Mouse (Mus musculus): ENCODE data around the gene Ccl28. TPM values are rescaled to one million over a fixed set of nuclear protein-coding genes. Genes with fewer than 3 reads are reported as not detected.
A peak's percentile ranks its signal among the peaks of the same experiment; 100 is the strongest.
"Not testable (repeated sequence)": the region's sequence is repeated elsewhere in the genome, so short reads cannot be mapped to it uniquely, and the experiment has no call there.

The Ccl28 gene
- polyA plus RNA-seq, 1 experiment from 2014 or later = not detected

- WGBS (ENCODE audit: insufficient replicate concordance) = 76% methylated on average over 6 of the region's 6 CpGs
- Histone ChIP-seq H3K4me3 (ENCODE audit: low read depth, low read length) (no peak overlapping the region), H3K36me3 (ENCODE audit: control insufficient read depth, insufficient read depth, low read length) (no peaks in the 10 kb centered on the region), H3K4me2 (no peak overlapping the region), H3K27ac (ENCODE audit: low read depth, low read length) (no peak overlapping the region), H3K4me1 (ENCODE audit: control insufficient read depth, insufficient read depth, low read length) (no peaks in the 10 kb centered on the region), H3K9me3 (replicated peaks; ENCODE audit: control insufficient read depth, low read length) (no peaks in the 10 kb centered on the region), H3K9ac (ENCODE audit: low read depth, low read length) (no peak overlapping the region), H3K27me3 (ENCODE audit: control insufficient read depth, insufficient read depth, low read length) (no peaks in the 10 kb centered on the region)
- ATAC-seq (replicated peaks; ENCODE audit: insufficient number of reproducible peaks, low FRiP score, low TSS enrichment) = no peak
These were observed 33.3 kb downstream of the Ccl28 start for GRCm38 (mm10) chr13:119656846-119657416.

DNA sequence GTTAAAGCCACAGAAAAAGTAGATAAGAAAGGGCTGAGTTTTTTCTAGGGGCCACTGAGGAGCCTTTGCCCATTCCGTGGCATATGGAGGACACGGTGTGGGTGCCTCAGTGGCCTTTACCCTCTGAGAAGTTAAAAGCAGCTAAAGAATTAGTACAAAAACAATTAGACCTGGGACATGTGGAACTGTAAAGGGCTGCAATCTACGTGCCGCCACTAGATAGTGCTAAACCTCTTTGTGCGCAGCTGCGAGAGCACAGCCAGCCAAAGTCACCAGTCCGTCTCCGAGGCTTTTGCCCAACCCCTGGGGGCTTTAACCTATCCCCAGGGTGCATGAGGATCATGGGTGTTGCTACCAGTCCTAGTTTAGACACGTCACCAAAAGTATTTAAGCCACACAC, 37.8 kb downstream of the Ccl28 start:
- H3K4me1 ChIP-seq (ENCODE audit: control insufficient read depth, insufficient read depth, low read length); H3K27ac ChIP-seq (ENCODE audit: low read depth, low read length); H3K4me3 ChIP-seq (ENCODE audit: low read depth, low read length); H3K36me3 ChIP-seq (ENCODE audit: control insufficient read depth, insufficient read depth, low read length); H3K4me2 ChIP-seq; H3K9ac ChIP-seq (ENCODE audit: low read depth, low read length); ATAC-seq (replicated peaks; ENCODE audit: insufficient number of reproducible peaks, low FRiP score, low TSS enrichment); H3K9me3 ChIP-seq (replicated peaks; ENCODE audit: control insufficient read depth, low read length); H3K27me3 ChIP-seq (ENCODE audit: control insufficient read depth, insufficient read depth, low read length): not testable (repeated sequence)
- 76% methylated on average over 4 of the region's 9 CpGs for WGBS (ENCODE audit: insufficient replicate concordance)

DNA sequence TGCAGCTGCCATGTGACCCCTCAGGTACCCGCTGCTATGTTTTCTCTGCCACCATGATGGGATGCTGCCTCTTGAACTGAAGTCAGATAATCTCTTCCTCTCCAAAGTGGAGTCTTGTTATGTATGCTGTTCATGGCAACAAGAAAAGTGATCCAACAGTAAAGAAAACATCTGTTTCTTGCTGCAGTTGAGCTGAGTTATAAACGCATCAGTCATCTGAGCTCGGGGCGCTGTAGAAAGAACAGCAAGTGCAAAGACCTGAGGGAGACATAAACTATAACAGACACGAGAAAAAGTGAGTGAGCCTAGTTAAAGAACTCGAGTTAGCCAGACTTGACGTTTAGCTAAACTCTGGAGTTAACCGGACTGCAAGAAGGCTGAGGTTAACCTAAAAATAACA, 55.2 kb downstream of the Ccl28 start:
- Histone ChIP-seq H3K4me1 (ENCODE audit: control insufficient read depth, insufficient read depth, low read length) (no peaks in the 10 kb centered on the region), H3K4me2 (no peak overlapping the region), H3K9me3 (replicated peaks; ENCODE audit: control insufficient read depth, low read length) (no peaks in the 10 kb centered on the region), H3K27me3 (ENCODE audit: control insufficient read depth, insufficient read depth, low read length) (no peaks in the 10 kb centered on the region), H3K4me3 (ENCODE audit: low read depth, low read length) (no peak overlapping the region), H3K27ac (ENCODE audit: low read depth, low read length) (no peak overlapping the region), H3K9ac (ENCODE audit: low read depth, low read length) (no peak overlapping the region), H3K36me3 (ENCODE audit: control insufficient read depth, insufficient read depth, low read length) (no peaks in the 10 kb centered on the region)
- no peak for ATAC-seq (replicated peaks; ENCODE audit: insufficient number of reproducible peaks, low FRiP score, low TSS enrichment)
- WGBS (ENCODE audit: insufficient replicate concordance) = 75% methylated on average over 8 of the region's 8 CpGs

- H3K4me2 ChIP-seq = no peak overlapping the region
These were observed 56.1 kb downstream of the Ccl28 start for GRCm38 (mm10) chr13:119679721-119680120.

GRCm38 (mm10) chr13:119681161-119681560, 57.5 kb downstream of the Ccl28 start:
- Histone ChIP-seq H3K27me3 (ENCODE audit: control insufficient read depth, insufficient read depth, low read length) (no peaks in the 10 kb centered on the region), H3K4me1 (ENCODE audit: control insufficient read depth, insufficient read depth, low read length) (no peaks in the 10 kb centered on the region), H3K4me3 (ENCODE audit: low read depth, low read length) (no peak overlapping the region), H3K4me2 (no peak overlapping the region), H3K36me3 (ENCODE audit: control insufficient read depth, insufficient read depth, low read length) (no peaks in the 10 kb centered on the region), H3K9ac (ENCODE audit: low read depth, low read length) (no peak overlapping the region), H3K27ac (ENCODE audit: low read depth, low read length) (no peak overlapping the region), H3K9me3 (replicated peaks; ENCODE audit: control insufficient read depth, low read length) (no peaks in the 10 kb centered on the region)
- no peak for ATAC-seq (replicated peaks; ENCODE audit: insufficient number of reproducible peaks, low FRiP score, low TSS enrichment)
- WGBS (ENCODE audit: insufficient replicate concordance) = 61% methylated on average over 3 of the region's 3 CpGs

More at GRCm38 (mm10) chr13:119679721-119680120, 56.1 kb downstream of the Ccl28 start:
- H3K27me3 ChIP-seq (ENCODE audit: control insufficient read depth, insufficient read depth, low read length) = no peaks in the 10 kb centered on the region
- no peaks in the 10 kb centered on the region for H3K36me3 ChIP-seq (ENCODE audit: control insufficient read depth, insufficient read depth, low read length)
- H3K27ac ChIP-seq (ENCODE audit: low read depth, low read length) = no peak overlapping the region
- H3K4me3 ChIP-seq (ENCODE audit: low read depth, low read length) = no peak overlapping the region
- no peaks in the 10 kb centered on the region for H3K4me1 ChIP-seq (ENCODE audit: control insufficient read depth, insufficient read depth, low read length)
- no peaks in the 10 kb centered on the region for H3K9me3 ChIP-seq (replicated peaks; ENCODE audit: control insufficient read depth, low read length)
- H3K9ac ChIP-seq (ENCODE audit: low read depth, low read length) = no peak overlapping the region
- 83% methylated on average over 2 of the region's 2 CpGs for WGBS (ENCODE audit: insufficient replicate concordance)
- no peak for ATAC-seq (replicated peaks; ENCODE audit: insufficient number of reproducible peaks, low FRiP score, low TSS enrichment)

GRCm38 (mm10) chr13:119684416-119685177, 61.0 kb downstream of the Ccl28 start:
- no peaks in the 10 kb centered on the region for H3K36me3 ChIP-seq (ENCODE audit: control insufficient read depth, insufficient read depth, low read length)
- 74% methylated on average over 11 of the region's 11 CpGs for WGBS (ENCODE audit: insufficient replicate concordance)
- H3K27ac ChIP-seq (ENCODE audit: low read depth, low read length) = no peak overlapping the region
- no peaks in the 10 kb centered on the region for H3K27me3 ChIP-seq (ENCODE audit: control insufficient read depth, insufficient read depth, low read length)
- H3K4me2 ChIP-seq = no peak overlapping the region
- H3K9ac ChIP-seq (ENCODE audit: low read depth, low read length) = no peak overlapping the region
- no peaks in the 10 kb centered on the region for H3K4me1 ChIP-seq (ENCODE audit: control insufficient read depth, insufficient read depth, low read length)
- H3K4me3 ChIP-seq (ENCODE audit: low read depth, low read length) = no peak overlapping the region
- ATAC-seq (replicated peaks; ENCODE audit: insufficient number of reproducible peaks, low FRiP score, low TSS enrichment) = no peak
- no peaks in the 10 kb centered on the region for H3K9me3 ChIP-seq (replicated peaks; ENCODE audit: control insufficient read depth, low read length)

- Histone ChIP-seq H3K36me3 (ENCODE audit: control insufficient read depth, insufficient read depth, low read length) (no peaks in the 10 kb centered on the region), H3K4me2 (peak overlapping the region; percentile 48), H3K27ac (ENCODE audit: low read depth, low read length) (no peak overlapping the region), H3K9ac (ENCODE audit: low read depth, low read length) (no peak overlapping the region), H3K27me3 (ENCODE audit: control insufficient read depth, insufficient read depth, low read length) (no peaks in the 10 kb centered on the region), H3K9me3 (replicated peaks; ENCODE audit: control insufficient read depth, low read length) (no peaks in the 10 kb centered on the region), H3K4me1 (ENCODE audit: control insufficient read depth, insufficient read depth, low read length) (peaks cover 8% of the 10 kb centered on the region; the same call in 1 of the 2 replicates), H3K4me3 (ENCODE audit: low read depth, low read length) (peak overlapping the region; percentile 94)
- 15% methylated on average over 5 of the region's 5 CpGs for WGBS (ENCODE audit: insufficient replicate concordance)
- ATAC-seq (replicated peaks; ENCODE audit: insufficient number of reproducible peaks, low FRiP score, low TSS enrichment) = no peak
These were observed 66.1 kb downstream of the Ccl28 start for GRCm38 (mm10) chr13:119689709-119690038.

DNA sequence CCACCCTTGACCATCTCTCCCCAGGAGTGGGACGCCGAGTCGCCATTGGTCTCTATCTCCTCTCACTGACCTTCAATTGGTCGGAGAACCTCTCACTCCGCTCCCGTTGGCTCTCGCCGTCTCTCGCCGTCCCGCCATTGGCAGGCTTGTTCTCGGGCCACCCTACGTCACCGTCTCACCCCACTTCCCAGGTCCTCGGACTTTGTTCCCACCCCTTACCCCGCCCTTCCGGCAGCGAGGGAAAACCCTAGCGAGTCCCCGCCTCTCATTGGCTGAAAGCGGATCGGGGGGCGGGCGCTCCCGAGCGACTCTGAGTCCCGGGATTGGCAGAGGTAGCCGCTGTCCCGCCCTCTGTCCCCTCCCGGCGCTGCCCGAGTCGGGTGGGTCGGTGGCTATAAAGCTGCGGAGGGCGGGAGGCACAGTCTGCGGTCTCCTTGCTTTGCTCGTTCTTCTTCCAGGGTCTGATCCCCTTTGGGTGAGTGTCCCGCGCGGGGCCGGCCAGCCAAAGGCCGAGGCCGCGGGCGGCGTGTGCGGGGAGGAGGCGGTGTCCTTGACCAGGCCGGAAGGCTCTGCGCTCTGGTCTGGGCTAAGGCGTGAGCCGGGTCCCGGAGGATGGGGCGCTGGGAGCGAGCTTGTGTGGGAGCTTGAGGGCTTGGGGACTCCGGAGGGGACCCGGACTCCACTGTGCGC, 66.6 kb downstream of the Ccl28 start, which contains the start of gene Hmgcs1:
TSS of gene Hmgcs1 (plus strand) at position 341 of the 690 bp plus-strand sequence.
- peaks cover 8% of the 10 kb centered on the region; the same call in 1 of the 2 replicates for H3K4me1 ChIP-seq (ENCODE audit: control insufficient read depth, insufficient read depth, low read length)
- no peaks in the 10 kb centered on the region for H3K27me3 ChIP-seq (ENCODE audit: control insufficient read depth, insufficient read depth, low read length)
- H3K27ac ChIP-seq (ENCODE audit: low read depth, low read length) = peak within 1 kb of the TSS; percentile 92
- peak within 1 kb of the TSS; percentile 87 for H3K9ac ChIP-seq (ENCODE audit: low read depth, low read length)
- peak; percentile 100 for ATAC-seq (replicated peaks; ENCODE audit: insufficient number of reproducible peaks, low FRiP score, low TSS enrichment)
- WGBS (ENCODE audit: insufficient replicate concordance) = under 1% methylated on average over 59 of the region's 59 CpGs
- peak within 1 kb of the TSS; percentile 94 for H3K4me3 ChIP-seq (ENCODE audit: low read depth, low read length)
- no peaks in the 10 kb centered on the region for H3K36me3 ChIP-seq (ENCODE audit: control insufficient read depth, insufficient read depth, low read length)
- H3K9me3 ChIP-seq (replicated peaks; ENCODE audit: control insufficient read depth, low read length) = no peaks in the 10 kb centered on the region
- H3K4me2 ChIP-seq = peak within 1 kb of the TSS; percentile 76

Data from heart, embryonic 11.5 days (tissue).